Mouse (Mus musculus): ENCODE results near the gene Jazf1. TPM values are rescaled to one million over a fixed set of nuclear protein-coding genes. Genes with fewer than 3 reads are reported as not detected.

The Jazf1 gene
- polyA plus RNA-seq, 1 experiment from 2014 or later = 10.2 TPM

GRCm38 (mm10) chr6:53045501-53045900 is 22.9 kb downstream of the Jazf1 start:
- H3K36me3 ChIP-seq (replicated peaks) = no peaks in the 10 kb centered on the region
- no peaks in the 10 kb centered on the region for H3K9me3 ChIP-seq
- no peak overlapping the region for H3K4me3 ChIP-seq (replicated peaks)
- 91% methylated on average over 2 of the region's 2 CpGs for WGBS
- H3K4me2 ChIP-seq = no peak overlapping the region
- no peaks in the 10 kb centered on the region for H3K4me1 ChIP-seq
- no peak overlapping the region for H3K9ac ChIP-seq
- ATAC-seq (ENCODE audit: low FRiP score) = no peak
- no peak overlapping the region for H3K27ac ChIP-seq
- no peaks in the 10 kb centered on the region for H3K27me3 ChIP-seq

DNA sequence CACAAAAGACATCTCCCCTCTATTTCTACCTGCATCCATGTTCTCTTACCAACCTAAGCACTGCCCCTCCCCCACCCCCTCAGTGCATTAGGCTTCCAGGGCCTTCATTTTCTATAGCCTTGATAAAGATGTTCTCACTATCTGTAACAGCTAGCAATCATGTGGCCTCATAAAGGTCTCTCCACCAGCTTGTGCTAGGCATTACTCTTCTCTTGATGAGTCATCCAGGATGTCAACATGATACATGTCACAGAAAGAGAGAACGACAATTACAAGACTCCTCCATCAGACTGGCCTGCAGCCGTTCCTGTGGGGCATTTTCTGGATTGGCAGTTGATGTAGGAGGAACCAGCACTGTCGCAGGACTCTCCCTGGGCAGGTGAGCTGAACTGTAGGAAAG is 30.3 kb downstream of the Jazf1 start:
- Histone ChIP-seq H3K4me1 (no peaks in the 10 kb centered on the region), H3K9me3 (no peaks in the 10 kb centered on the region), H3K36me3 (replicated peaks) (no peaks in the 10 kb centered on the region), H3K4me3 (replicated peaks) (no peak overlapping the region), H3K9ac (no peak overlapping the region), H3K4me2 (no peak overlapping the region), H3K27me3 (no peaks in the 10 kb centered on the region), H3K27ac (no peak overlapping the region)
- no peak for ATAC-seq (ENCODE audit: low FRiP score)
- 89% methylated on average over 3 of the region's 3 CpGs for WGBS

GRCm38 (mm10) chr6:53034362-53035011 is 33.9 kb downstream of the Jazf1 start:
- WGBS = 88% methylated on average over 6 of the region's 6 CpGs
- Histone ChIP-seq H3K9me3 (no peaks in the 10 kb centered on the region), H3K27me3 (no peaks in the 10 kb centered on the region), H3K36me3 (replicated peaks) (no peaks in the 10 kb centered on the region), H3K9ac (no peak overlapping the region), H3K4me2 (no peak overlapping the region), H3K27ac (no peak overlapping the region), H3K4me3 (replicated peaks) (no peak overlapping the region), H3K4me1 (peaks cover 4% of the 10 kb centered on the region)
- no peak for ATAC-seq (ENCODE audit: low FRiP score)

DNA sequence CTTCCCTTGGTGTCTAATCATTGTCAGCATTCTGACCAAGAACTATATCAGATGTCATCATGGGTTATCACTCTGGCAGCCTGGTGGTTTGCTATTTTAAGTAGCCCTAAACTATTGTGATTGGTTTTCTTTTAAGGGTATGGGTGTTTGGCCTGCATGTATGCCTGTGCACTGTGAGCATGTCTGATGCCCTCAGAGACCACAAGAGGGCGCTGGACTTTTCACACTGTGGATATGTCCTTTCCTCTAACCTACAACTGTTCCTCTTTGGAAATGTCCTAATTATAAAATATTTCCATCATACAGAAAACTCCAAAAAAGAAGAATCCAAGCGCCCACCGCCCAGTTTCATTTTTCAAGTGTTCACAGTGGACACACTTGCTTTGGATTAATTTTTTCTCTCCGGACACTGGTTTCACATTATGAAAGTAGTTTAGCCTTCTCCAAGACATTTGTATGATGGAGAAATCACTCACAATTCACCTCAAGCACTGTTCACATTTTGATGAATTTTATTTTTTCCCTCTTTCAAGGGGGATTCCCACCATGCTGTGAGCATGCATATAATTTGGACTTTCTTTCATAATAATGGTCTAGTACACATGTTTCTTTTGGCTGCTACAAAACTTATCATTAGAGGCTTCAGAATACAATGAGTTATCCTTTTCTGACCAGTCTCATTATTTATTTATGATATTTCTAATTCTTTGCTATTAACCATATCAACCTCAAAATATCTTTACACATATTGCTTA is 35.5 kb downstream of the Jazf1 start:
- H3K4me3 ChIP-seq (replicated peaks) = no peak overlapping the region
- H3K4me2 ChIP-seq = no peak overlapping the region
- 65% methylated on average over 4 of the region's 4 CpGs for WGBS
- no peak overlapping the region for H3K27ac ChIP-seq
- H3K9ac ChIP-seq = no peak overlapping the region
- H3K9me3 ChIP-seq = no peaks in the 10 kb centered on the region
- H3K27me3 ChIP-seq = no peaks in the 10 kb centered on the region
- ATAC-seq (ENCODE audit: low FRiP score) = no peak
- H3K36me3 ChIP-seq (replicated peaks) = no peaks in the 10 kb centered on the region
- peaks cover 4% of the 10 kb centered on the region for H3K4me1 ChIP-seq

DNA sequence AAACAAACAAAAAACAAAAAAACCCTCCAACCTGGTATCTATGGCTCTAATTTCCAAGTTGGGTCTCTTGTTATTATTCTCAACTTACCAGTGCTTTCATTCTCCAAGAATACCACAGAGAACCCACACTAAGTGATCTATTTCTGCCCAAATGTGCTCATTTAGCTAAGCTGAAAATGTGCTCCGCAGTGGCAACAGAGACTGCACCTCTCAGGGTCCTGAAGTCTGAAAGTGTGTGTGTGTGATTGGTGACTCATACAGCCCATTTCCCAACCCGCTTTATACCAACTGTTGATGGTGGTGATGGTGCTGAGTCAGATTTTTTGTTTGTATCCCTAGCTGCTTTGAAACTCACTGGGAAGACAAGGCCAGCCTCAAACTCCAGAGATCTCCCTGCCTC is 46.4 kb downstream of the Jazf1 start:
- 94% methylated on average over 2 of the region's 2 CpGs for WGBS
- peaks cover 6% of the 10 kb centered on the region; the same call in 1 of the 2 replicates for H3K4me1 ChIP-seq
- no peaks in the 10 kb centered on the region for H3K9me3 ChIP-seq
- no peak overlapping the region for H3K27ac ChIP-seq
- no peaks in the 10 kb centered on the region for H3K27me3 ChIP-seq
- H3K4me3 ChIP-seq (replicated peaks) = no peak overlapping the region
- no peak overlapping the region for H3K9ac ChIP-seq
- ATAC-seq (ENCODE audit: low FRiP score) = no peak
- no peak overlapping the region for H3K4me2 ChIP-seq
- H3K36me3 ChIP-seq (replicated peaks) = no peaks in the 10 kb centered on the region

- Histone ChIP-seq H3K4me1 (peaks cover 6% of the 10 kb centered on the region; the same call in 1 of the 2 replicates), H3K4me3 (replicated peaks) (no peak overlapping the region), H3K4me2 (no peak overlapping the region), H3K36me3 (replicated peaks) (no peaks in the 10 kb centered on the region), H3K9me3 (no peaks in the 10 kb centered on the region), H3K27ac (no peak overlapping the region), H3K9ac (no peak overlapping the region), H3K27me3 (no peaks in the 10 kb centered on the region)
- 50% methylated on average over 2 of the region's 2 CpGs for WGBS
- ATAC-seq (ENCODE audit: low FRiP score) = no peak
Observed at GRCm38 (mm10) chr6:53021081-53021480, 47.4 kb downstream of the Jazf1 start.

GRCm38 (mm10) chr6:53017357-53018205 is 50.9 kb downstream of the Jazf1 start:
- WGBS = 42% methylated on average over 4 of the region's 4 CpGs
- H3K4me1 ChIP-seq = peaks cover 11% of the 10 kb centered on the region; the same call in 1 of the 2 replicates
- ATAC-seq (ENCODE audit: low FRiP score) = no peak

DNA sequence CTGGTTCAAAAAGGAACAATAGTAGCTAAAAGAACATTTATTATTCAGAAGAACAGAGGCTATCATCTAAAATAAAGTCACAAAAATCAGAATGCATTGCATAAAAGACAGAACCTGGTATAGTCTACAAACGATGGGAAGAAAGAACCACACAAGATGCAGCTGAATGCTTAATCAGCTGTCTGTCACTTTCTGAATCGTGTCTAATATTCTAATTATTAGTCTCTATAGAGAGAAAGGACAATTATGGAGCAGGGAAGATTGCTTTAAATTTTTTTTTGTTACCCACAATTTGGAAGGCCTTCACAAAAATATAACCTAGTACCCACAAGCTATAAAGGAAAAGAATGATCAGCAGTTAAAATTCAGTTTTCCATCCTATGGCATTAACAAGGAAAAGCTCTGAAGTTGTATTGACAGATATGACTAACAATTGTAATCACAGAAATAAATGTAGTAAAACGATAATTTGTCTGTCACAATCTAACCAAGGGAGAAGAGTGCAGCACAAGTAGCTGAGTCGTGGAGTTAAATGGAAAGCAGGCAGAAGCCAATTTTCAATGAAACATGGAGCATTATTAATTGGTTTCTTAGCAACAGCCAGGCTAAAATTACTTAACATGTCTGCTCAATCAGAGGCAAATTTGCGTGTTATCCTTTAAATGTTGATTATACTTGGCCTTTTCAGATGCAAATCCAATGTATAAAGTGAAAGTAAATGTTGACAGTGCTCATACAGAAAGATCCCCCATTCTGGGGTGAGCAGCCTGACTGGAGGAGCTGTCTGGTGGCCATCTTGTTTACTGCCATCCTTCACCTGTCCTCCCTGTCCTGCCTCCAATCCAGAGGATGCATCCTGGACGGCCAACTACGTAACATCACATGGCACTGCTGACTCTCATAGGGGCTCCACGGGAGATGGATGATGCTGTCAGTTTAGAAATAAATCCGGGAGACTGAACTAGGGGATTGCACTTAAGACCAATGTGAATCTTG is 53.7 kb downstream of the Jazf1 start:
- peak; percentile 57; the same call in 1 of the 2 replicates for ATAC-seq (ENCODE audit: low FRiP score)
- H3K27me3 ChIP-seq = no peaks in the 10 kb centered on the region
- H3K4me3 ChIP-seq (replicated peaks) = no peak overlapping the region
- no peak overlapping the region for H3K4me2 ChIP-seq
- H3K9ac ChIP-seq = no peak overlapping the region
- peak overlapping the region; percentile 57 for H3K27ac ChIP-seq
- H3K4me1 ChIP-seq = peaks cover 11% of the 10 kb centered on the region; the same call in 1 of the 2 replicates
- WGBS = 59% methylated on average over 9 of the region's 9 CpGs
- H3K9me3 ChIP-seq = no peaks in the 10 kb centered on the region
- H3K36me3 ChIP-seq (replicated peaks) = no peaks in the 10 kb centered on the region

More at GRCm38 (mm10) chr6:53017357-53018205, 50.9 kb downstream of the Jazf1 start:
- no peaks in the 10 kb centered on the region for H3K9me3 ChIP-seq
- no peaks in the 10 kb centered on the region for H3K27me3 ChIP-seq
- H3K4me3 ChIP-seq (replicated peaks) = no peak overlapping the region
- H3K4me2 ChIP-seq = no peak overlapping the region
- no peak overlapping the region for H3K9ac ChIP-seq
- no peak overlapping the region for H3K27ac ChIP-seq
- H3K36me3 ChIP-seq (replicated peaks) = no peaks in the 10 kb centered on the region

GRCm38 (mm10) chr6:53010286-53010685 is 58.1 kb downstream of the Jazf1 start:
- H3K9me3 ChIP-seq = no peaks in the 10 kb centered on the region
- no peak overlapping the region for H3K9ac ChIP-seq
- ATAC-seq (ENCODE audit: low FRiP score) = no peak
- no peaks in the 10 kb centered on the region for H3K36me3 ChIP-seq (replicated peaks)
- no peaks in the 10 kb centered on the region for H3K27me3 ChIP-seq
- no peak overlapping the region for H3K4me3 ChIP-seq (replicated peaks)
- 0 out of 2 replicates have a peak, but pooled peaks cover 4% of the 10 kb centered on the region for H3K4me1 ChIP-seq
- H3K4me2 ChIP-seq = no peak overlapping the region
- no peak overlapping the region for H3K27ac ChIP-seq
- WGBS = 86% methylated on average over 2 of the region's 2 CpGs

DNA sequence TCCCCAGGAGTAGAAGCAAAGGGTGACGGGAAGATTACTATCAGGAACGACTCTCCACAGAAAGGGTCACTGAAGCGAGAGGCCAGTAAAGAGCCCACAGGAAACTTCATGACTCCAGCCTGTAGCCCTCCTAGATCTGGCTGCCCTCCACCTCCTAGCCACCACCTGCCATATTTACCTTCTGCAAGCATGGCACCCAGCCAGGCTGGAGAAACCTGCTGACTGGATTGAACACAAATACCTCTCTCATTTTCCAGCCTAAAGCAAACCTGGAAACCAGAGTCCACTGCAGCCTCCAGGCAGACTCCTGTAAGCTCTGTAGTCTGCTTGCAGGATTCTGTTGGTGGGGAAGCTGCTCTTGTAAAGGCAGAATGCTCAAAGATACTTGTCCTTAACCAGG is 62.4 kb downstream of the Jazf1 start:
- 76% methylated on average over 3 of the region's 3 CpGs for WGBS
- H3K4me3 ChIP-seq (replicated peaks) = no peak overlapping the region
- no peak overlapping the region for H3K9ac ChIP-seq
- H3K27ac ChIP-seq = no peak overlapping the region
- no peak for ATAC-seq (ENCODE audit: low FRiP score)
- no peak overlapping the region for H3K4me2 ChIP-seq
- H3K27me3 ChIP-seq = no peaks in the 10 kb centered on the region
- H3K36me3 ChIP-seq (replicated peaks) = no peaks in the 10 kb centered on the region
- H3K4me1 ChIP-seq = no peaks in the 10 kb centered on the region
- H3K9me3 ChIP-seq = no peaks in the 10 kb centered on the region

DNA sequence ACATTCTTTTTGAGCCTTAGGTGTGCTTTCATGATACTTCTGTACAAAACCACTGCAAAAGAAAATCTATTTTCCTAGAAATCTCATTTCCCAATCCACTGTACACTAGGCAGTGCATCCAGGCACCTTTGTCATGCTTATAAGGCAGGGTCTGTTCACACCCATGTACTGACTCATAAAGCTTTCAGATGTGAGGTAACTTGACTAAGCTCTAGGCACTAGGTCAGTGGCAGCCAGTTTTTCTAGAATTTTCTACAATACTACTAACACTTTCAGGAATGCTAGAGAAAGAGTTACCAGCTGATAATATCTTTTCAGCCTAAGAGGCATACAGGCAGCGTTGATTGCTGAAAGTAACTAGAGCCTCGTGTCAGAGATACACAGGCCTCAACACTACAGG is 62.9 kb downstream of the Jazf1 start:
- no peaks in the 10 kb centered on the region for H3K36me3 ChIP-seq (replicated peaks)
- no peak overlapping the region for H3K27ac ChIP-seq
- 91% methylated on average over 2 of the region's 2 CpGs for WGBS
- H3K4me2 ChIP-seq = no peak overlapping the region
- no peak overlapping the region for H3K9ac ChIP-seq
- no peak overlapping the region for H3K4me3 ChIP-seq (replicated peaks)
- ATAC-seq (ENCODE audit: low FRiP score) = no peak
- no peaks in the 10 kb centered on the region for H3K9me3 ChIP-seq
- H3K4me1 ChIP-seq = no peaks in the 10 kb centered on the region
- no peaks in the 10 kb centered on the region for H3K27me3 ChIP-seq
